Mouse (Mus musculus): Measurements from ENCODE around the gene Gpx2. TPM values are rescaled to one million over a fixed set of nuclear protein-coding genes. Genes with fewer than 3 reads are reported as not detected.
"Not testable (repeated sequence)": the region's sequence is repeated elsewhere in the genome, so short reads cannot be mapped to it uniquely, and the experiment has no call there.

Gene Gpx2
- polyA plus RNA-seq, 1 experiment from 2014 or later: not detected

DNA sequence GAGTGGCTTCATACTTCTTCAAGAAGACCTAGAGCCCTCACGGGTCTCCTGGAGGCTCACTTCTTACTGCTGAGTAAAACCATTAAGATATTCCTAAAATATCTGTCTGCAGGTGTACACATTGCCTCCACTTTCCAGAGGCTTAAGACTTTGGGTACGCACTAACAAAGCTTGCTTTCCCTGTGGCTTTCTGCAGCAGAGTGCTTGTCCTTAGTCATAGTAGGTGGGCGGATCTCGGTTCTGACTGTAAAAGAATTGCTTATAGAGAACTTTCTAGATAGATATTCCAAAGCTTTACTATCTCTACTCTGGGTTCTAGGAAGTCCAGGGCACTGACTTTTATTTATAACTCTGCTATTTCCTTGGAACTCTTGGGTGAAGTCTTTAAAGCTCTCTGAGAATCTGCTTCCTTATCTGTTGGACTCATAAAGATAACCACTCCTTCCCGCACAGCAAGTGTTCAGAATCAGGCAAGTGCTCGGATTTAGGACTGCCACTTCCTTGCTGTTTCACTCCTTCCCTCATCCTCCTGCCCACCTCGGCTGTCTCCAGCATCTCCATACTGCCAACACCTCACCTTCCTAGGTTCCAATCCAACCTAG, 1.7 kb upstream of the Gpx2 start:
- Histone ChIP-seq H3K9me3 (ENCODE audit: control insufficient read depth, low read length) (no peaks in the 10 kb centered on the region), H3K9ac (ENCODE audit: low read length) (no peak overlapping the region), H3K4me1 (ENCODE audit: control insufficient read depth, insufficient read depth, low read length) (peaks cover 3% of the 10 kb centered on the region; the same call in 1 of the 2 replicates), H3K4me3 (ENCODE audit: low read depth, low read length) (no peak overlapping the region), H3K27me3 (ENCODE audit: control insufficient read depth, insufficient read depth, low read length) (no peaks in the 10 kb centered on the region), H3K36me3 (ENCODE audit: control insufficient read depth, insufficient read depth, low read length) (no peaks in the 10 kb centered on the region), H3K27ac (ENCODE audit: low read depth, low read length) (no peak overlapping the region), H3K4me2 (no peak overlapping the region)
- ATAC-seq (ENCODE audit: low FRiP score) (no peak), DNase-seq (ENCODE audit: low spot score, missing footprints) (no peak)
- 88% methylated on average over 7 of the region's 7 CpGs for WGBS

DNA sequence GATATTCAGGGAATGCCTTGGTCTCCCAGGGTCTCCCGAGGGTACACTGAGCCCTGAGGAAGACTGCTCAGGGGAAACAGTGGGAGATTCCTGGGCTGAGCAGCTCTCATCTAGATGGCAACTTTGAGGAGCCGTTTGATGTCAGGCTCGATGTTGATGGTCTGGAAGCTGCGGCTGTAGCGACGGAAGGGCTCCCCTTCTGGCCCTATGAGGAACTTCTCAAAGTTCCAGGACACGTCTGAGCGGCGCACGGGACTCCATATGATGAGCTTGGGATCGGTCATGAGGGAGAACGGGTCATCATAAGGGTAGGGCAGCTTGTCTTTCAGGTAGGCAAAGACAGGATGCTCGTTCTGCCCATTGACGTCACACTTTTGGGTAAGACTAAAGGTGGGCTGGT, 2.8 kb downstream of the Gpx2 start:
- DNase-seq (ENCODE audit: low spot score, missing footprints); H3K27ac ChIP-seq (ENCODE audit: low read depth, low read length); H3K4me3 ChIP-seq (ENCODE audit: low read depth, low read length); H3K4me1 ChIP-seq (ENCODE audit: control insufficient read depth, insufficient read depth, low read length); H3K9ac ChIP-seq (ENCODE audit: low read length); H3K9me3 ChIP-seq (ENCODE audit: control insufficient read depth, low read length); ATAC-seq (ENCODE audit: low FRiP score); H3K27me3 ChIP-seq (ENCODE audit: control insufficient read depth, insufficient read depth, low read length); H3K36me3 ChIP-seq (ENCODE audit: control insufficient read depth, insufficient read depth, low read length); H3K4me2 ChIP-seq: not testable (repeated sequence)
- 43% methylated on average over 14 of the region's 14 CpGs for WGBS

DNA sequence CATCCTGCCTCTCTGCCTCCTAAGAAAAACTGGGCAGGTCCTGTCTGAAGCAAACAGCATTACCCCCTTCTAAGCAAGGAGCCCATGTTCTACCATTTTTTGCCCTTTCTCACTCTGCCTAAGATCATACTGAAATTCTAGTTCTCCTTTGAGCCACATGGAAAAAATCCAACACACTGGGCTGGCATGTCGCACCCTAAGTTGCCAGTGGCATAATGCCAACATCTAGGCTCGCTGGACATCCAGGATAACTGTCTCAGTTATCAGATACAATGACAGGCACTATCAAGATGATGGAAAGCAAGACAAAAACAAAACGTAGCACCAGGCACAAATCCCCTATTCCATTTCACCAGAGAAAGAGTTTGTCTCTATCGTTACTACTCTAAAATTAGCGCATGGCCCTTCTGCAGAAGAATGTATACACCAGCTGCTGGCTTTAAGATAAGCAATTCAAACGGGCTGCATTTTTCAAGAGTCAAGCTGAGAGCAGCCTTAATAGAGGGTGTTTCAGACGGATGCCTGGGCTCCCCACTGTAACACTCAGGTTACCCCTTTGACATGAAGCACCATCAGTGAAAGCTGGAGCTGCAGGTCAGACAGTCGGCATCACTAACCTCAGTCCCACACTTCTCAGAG, 4.8 kb downstream of the Gpx2 start:
- no peak overlapping the region for H3K4me2 ChIP-seq

DNA sequence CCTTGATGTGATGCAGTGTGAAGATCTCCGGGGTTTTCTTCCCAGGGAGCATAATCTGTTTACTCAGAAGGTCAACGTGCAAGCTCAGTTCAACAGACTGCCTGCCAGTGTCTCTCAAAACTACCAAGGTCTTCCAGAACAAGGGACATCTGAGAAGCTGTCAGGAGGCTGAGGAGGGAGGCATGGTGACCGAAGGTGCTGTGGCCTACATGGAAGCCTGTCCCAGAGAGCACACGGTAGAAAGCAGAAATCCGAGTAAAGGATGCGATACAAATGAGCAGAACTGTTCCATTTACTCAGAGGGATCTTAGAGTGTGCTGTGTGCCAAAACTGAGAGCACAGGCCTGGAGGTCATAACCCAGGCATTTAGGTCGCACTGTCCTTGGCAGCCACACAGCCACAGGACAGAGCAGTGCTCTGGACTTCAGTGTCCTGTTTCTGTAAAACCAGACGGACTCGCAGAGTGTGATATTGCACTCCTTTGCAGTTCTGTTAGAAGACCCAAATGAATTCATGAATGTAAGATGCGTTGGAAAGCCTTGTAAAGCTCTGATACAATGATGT, 11.2 kb downstream of the Gpx2 start:
- no peak overlapping the region for H3K9ac ChIP-seq (ENCODE audit: low read length)
- no peaks in the 10 kb centered on the region for H3K27me3 ChIP-seq (ENCODE audit: control insufficient read depth, insufficient read depth, low read length)
- no peak overlapping the region for H3K4me2 ChIP-seq
- ATAC-seq (ENCODE audit: low FRiP score) (no peak), DNase-seq (ENCODE audit: low spot score, missing footprints) (no peak)
- H3K9me3 ChIP-seq (ENCODE audit: control insufficient read depth, low read length): no peaks in the 10 kb centered on the region
- H3K4me3 ChIP-seq (ENCODE audit: low read depth, low read length): no peak overlapping the region
- H3K27ac ChIP-seq (ENCODE audit: low read depth, low read length): no peak overlapping the region
- no peaks in the 10 kb centered on the region for H3K4me1 ChIP-seq (ENCODE audit: control insufficient read depth, insufficient read depth, low read length)
- WGBS: 64% methylated on average over 10 of the region's 10 CpGs
- no peaks in the 10 kb centered on the region for H3K36me3 ChIP-seq (ENCODE audit: control insufficient read depth, insufficient read depth, low read length)

More for the DNA sequence above, 4.8 kb downstream of the Gpx2 start:
- Histone ChIP-seq H3K9me3 (ENCODE audit: control insufficient read depth, low read length) (no peaks in the 10 kb centered on the region), H3K4me3 (ENCODE audit: low read depth, low read length) (no peak overlapping the region), H3K27me3 (ENCODE audit: control insufficient read depth, insufficient read depth, low read length) (no peaks in the 10 kb centered on the region), H3K9ac (ENCODE audit: low read length) (no peak overlapping the region), H3K4me1 (ENCODE audit: control insufficient read depth, insufficient read depth, low read length) (no peaks in the 10 kb centered on the region), H3K27ac (ENCODE audit: low read depth, low read length) (no peak overlapping the region), H3K36me3 (ENCODE audit: control insufficient read depth, insufficient read depth, low read length) (no peaks in the 10 kb centered on the region)
- WGBS: 74% methylated on average over 8 of the region's 8 CpGs
- DNase-seq (ENCODE audit: low spot score, missing footprints): no peak
- ATAC-seq (ENCODE audit: low FRiP score): no peak

DNA sequence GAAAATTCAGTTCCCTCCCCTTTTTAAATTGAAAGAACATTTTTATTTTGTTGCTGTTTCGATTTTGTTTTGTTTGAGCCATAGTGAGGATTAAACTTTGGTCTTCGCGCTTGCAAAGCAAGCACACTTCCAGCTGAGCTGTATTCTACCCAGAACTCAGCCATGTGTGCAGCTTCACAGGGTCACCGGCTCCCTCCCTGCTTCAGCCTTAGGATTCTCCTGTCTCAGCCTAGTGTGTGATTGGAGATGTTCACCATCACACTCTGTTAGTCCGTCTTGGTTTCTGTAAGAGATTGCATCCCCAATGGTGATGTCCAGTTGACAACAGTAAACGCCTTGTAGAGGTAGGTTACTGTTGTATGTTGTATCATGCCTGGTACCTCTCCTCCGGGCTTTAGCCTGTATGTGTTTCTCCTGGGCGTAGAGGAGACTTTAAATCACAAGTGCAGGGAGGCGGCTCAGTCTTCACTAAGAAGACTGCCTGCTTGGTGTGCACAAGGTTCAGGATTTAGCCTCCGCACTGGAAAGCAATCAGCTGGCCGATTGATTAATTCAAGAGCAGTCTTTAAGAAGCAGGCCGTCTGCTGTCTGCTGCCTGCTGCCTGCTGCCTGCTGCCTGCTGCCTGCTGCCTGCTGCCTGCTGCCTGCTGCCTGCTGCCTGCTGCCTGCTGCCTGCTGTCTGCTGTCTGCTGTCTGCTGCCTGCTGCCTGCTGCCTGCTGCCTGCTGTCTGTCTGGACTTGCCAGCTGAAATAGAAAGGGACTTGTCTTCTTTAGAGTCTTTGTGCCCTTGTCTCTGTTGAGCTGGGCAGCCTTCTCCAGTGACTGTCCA, 14.5 kb downstream of the Gpx2 start:
- ATAC-seq (ENCODE audit: low FRiP score) (peak; percentile 40; the same call in 1 of the 2 replicates), DNase-seq (ENCODE audit: low spot score, missing footprints) (peak; percentile 85)
- H3K36me3 ChIP-seq (ENCODE audit: control insufficient read depth, insufficient read depth, low read length): no peaks in the 10 kb centered on the region
- no peaks in the 10 kb centered on the region for H3K9me3 ChIP-seq (ENCODE audit: control insufficient read depth, low read length)
- H3K27ac ChIP-seq (ENCODE audit: low read depth, low read length): peak overlapping the region; percentile 30; the same call in 1 of the 2 replicates
- 59% methylated on average over 12 of the region's 12 CpGs for WGBS
- H3K4me3 ChIP-seq (ENCODE audit: low read depth, low read length): no peak overlapping the region
- no peak overlapping the region for H3K9ac ChIP-seq (ENCODE audit: low read length)
- H3K27me3 ChIP-seq (ENCODE audit: control insufficient read depth, insufficient read depth, low read length): no peaks in the 10 kb centered on the region
- no peak overlapping the region for H3K4me2 ChIP-seq
- H3K4me1 ChIP-seq (ENCODE audit: control insufficient read depth, insufficient read depth, low read length): no peaks in the 10 kb centered on the region

DNA sequence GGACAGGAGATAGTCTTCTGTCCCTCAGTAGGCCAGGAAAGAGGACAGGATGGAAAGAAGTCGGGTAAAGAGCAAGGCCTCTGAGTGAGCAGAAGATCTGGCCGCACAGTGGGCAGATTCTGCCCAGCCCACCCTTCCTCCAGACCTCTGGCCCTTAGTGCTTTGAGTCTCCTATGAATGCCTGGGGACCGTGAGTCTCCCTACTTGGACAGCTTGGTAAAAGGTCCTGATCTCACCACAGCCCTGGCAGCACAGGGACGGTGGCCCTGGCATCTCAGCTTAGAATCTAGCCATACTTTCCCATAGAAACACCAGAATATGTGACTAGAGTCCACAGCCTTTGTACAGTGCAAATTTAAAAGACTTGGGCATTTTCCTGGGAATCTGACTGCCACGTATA, 15.4 kb downstream of the Gpx2 start:
- WGBS: 82% methylated on average over 5 of the region's 5 CpGs
- Histone ChIP-seq H3K36me3 (ENCODE audit: control insufficient read depth, insufficient read depth, low read length) (no peaks in the 10 kb centered on the region), H3K27ac (ENCODE audit: low read depth, low read length) (no peak overlapping the region), H3K9me3 (ENCODE audit: control insufficient read depth, low read length) (no peaks in the 10 kb centered on the region), H3K4me3 (ENCODE audit: low read depth, low read length) (no peak overlapping the region), H3K27me3 (ENCODE audit: control insufficient read depth, insufficient read depth, low read length) (no peaks in the 10 kb centered on the region), H3K4me2 (no peak overlapping the region), H3K4me1 (ENCODE audit: control insufficient read depth, insufficient read depth, low read length) (no peaks in the 10 kb centered on the region), H3K9ac (ENCODE audit: low read length) (no peak overlapping the region)
- no peak for ATAC-seq (ENCODE audit: low FRiP score)
- no peak for DNase-seq (ENCODE audit: low spot score, missing footprints)

DNA sequence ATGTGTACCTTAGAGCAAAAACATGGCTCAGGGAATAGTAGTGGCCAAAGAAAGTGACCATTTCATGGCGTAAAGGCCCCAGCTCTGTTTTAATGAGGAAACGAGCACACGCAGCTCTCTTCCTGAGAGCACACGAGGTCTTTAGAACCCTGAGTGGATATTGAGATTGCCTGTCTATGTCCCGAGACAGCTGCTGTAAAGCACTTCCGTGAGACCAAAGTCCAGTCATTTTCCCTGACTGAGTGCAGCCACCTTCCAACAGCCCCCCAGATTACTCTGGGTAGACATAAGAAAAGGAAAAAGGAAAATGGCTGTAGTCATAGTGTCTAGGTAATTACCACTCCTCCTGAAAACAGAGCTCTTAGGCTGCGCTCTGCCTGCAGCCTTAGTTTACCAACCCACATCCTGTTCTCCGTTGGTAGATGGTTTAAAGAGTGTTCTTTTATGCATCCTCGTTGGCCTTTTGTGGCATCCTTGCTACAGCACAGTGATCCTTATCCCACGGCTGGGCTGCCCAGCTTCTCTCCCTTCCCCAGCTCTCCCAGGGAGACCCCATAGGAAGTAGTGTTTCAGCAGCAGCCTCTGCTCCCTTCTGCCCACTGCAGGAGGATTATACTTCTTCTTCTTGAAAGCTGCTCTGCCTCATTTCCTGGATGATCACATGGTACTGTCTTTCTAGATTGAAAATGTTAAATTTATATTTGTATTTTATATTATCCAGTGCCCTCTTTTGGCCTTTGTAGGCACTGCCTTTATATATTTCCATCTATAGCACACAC, 16.9 kb downstream of the Gpx2 start:
- ATAC-seq (ENCODE audit: low FRiP score) (no peak), DNase-seq (ENCODE audit: low spot score, missing footprints) (peak; percentile 70)
- H3K9ac ChIP-seq (ENCODE audit: low read length): no peak overlapping the region
- 87% methylated on average over 10 of the region's 10 CpGs for whole genome bisulfite sequencing
- H3K27ac ChIP-seq (ENCODE audit: low read depth, low read length): no peak overlapping the region
- H3K4me1 ChIP-seq (ENCODE audit: control insufficient read depth, insufficient read depth, low read length): no peaks in the 10 kb centered on the region
- no peak overlapping the region for H3K4me3 ChIP-seq (ENCODE audit: low read depth, low read length)
- no peaks in the 10 kb centered on the region for H3K27me3 ChIP-seq (ENCODE audit: control insufficient read depth, insufficient read depth, low read length)
- no peaks in the 10 kb centered on the region for H3K9me3 ChIP-seq (ENCODE audit: control insufficient read depth, low read length)
- no peak overlapping the region for H3K4me2 ChIP-seq
- H3K36me3 ChIP-seq (ENCODE audit: control insufficient read depth, insufficient read depth, low read length): no peaks in the 10 kb centered on the region

DNA sequence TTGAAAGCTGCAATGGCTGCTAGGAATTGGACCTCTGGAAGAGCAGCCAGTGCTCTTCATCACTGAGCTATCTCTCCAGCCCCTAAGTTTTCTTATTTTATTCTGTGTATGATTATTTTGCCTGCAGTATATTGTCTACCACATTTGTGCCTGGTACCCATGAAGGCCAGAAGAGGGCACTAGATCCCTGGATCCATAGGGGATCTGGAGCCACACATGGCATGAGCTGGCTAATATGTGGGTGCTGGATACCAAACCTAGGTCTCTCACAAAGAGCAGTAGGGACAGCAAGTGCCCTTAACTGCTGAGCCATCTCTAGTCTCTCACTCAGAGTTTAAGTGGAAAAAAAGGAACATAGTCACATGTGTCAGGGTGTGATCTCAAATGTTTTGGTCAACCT, 17.5 kb downstream of the Gpx2 start:
- H3K27me3 ChIP-seq (ENCODE audit: control insufficient read depth, insufficient read depth, low read length): no peaks in the 10 kb centered on the region
- H3K4me1 ChIP-seq (ENCODE audit: control insufficient read depth, insufficient read depth, low read length): no peaks in the 10 kb centered on the region
- H3K27ac ChIP-seq (ENCODE audit: low read depth, low read length): no peak overlapping the region
- H3K9me3 ChIP-seq (ENCODE audit: control insufficient read depth, low read length): no peaks in the 10 kb centered on the region
- no peak for ATAC-seq (ENCODE audit: low FRiP score)
- H3K36me3 ChIP-seq (ENCODE audit: control insufficient read depth, insufficient read depth, low read length): no peaks in the 10 kb centered on the region
- no peak overlapping the region for H3K9ac ChIP-seq (ENCODE audit: low read length)
- peak; percentile 39 for DNase-seq (ENCODE audit: low spot score, missing footprints)
- no peak overlapping the region for H3K4me3 ChIP-seq (ENCODE audit: low read depth, low read length)
- H3K4me2 ChIP-seq: no peak overlapping the region

Measured in midbrain, embryonic 11.5 days (tissue).